ENCODE assay signal across 31 mouse cellular contexts in genomic region chr7:74427135-74427534, GRCm38 (mm10).
DNase-seq lines count a peak whose midpoint lies in the region; ATAC-seq and TF ChIP-seq lines count a peak whose summit lies in the region.
"Had no signal": no experiment of that assay in that cellular context is flagged by ENCODE, and none has a peak within 500 bp of the region (broad histone marks: within the 10 kb centered on the region; RNA-seq: fewer than 3 reads in every experiment).

No protein-coding gene starts in this region.

- H3K9ac ChIP-seq in heart, postnatal 0 days (replicated peaks; ENCODE audit: low read depth, low read length) = no peak overlapping the region
- H3K9ac ChIP-seq in MEL (ENCODE audit: control insufficient read depth, low read depth, low read length, poor library complexity, severe bottlenecking) = no peak overlapping the region
- H3K9ac ChIP-seq in hindbrain, embryonic 13.5 days = no peak overlapping the region
- H3K9ac ChIP-seq: embryonic facial prominence, embryonic 13.5 days; forebrain, postnatal 0 days; hindbrain, embryonic 15.5 days; intestine, embryonic 15.5 days; limb, embryonic 15.5 days; liver, embryonic 13.5 days; midbrain, embryonic 15.5 days; neural tube, embryonic 12.5 days had no signal

- H3K79me2 ChIP-seq in MEL (ENCODE audit: control insufficient read depth, insufficient read depth, low read length, poor library complexity) = no peaks in the 10 kb centered on the region

- no peak for DNase-seq in heart, postnatal 0 days (ENCODE audit: low spot score)
- DNase-seq in heart, postnatal 4 days = no peak
- peak; percentile 65 for DNase-seq in MEL (ENCODE audit: low read depth, low spot score)
- DNase-seq in naive thymus-derived CD4-positive, alpha-beta T cell, adult 2 months (ENCODE audit: low read depth) = peak; percentile 33
- DNase-seq in cerebellum, postnatal 25 days = no peak
- DNase-seq: adrenal gland, adult 2 months; cerebellum, adult 2 months; forebrain, postnatal 0 days; heart, postnatal 14 days; kidney, adult 8-10 months; layer of hippocampus, adult 9-11 months; liver, embryonic 13.5 days; lung, adult 2 months; lung, postnatal 10 days; right cerebral cortex, adult 18-20 months; spleen, adult 18-20 months; thymus, postnatal 14 days had no signal

- no peak for TF ChIP-seq EP300 in heart, postnatal 0 days (IDR thresholded peaks at IDR 0.05; ENCODE audit: low read depth)
- TF ChIP-seq EP300 in MEL (IDR thresholded peaks at IDR 0.05; ENCODE audit: low read depth in 1 of 2, low read length in 2 of 2) = peak; percentile 84 to 88

- no peaks in the 10 kb centered on the region for H3K9me3 ChIP-seq in heart, postnatal 0 days (replicated peaks; ENCODE audit: control insufficient read depth, low read length)
- H3K9me3 ChIP-seq in MEL (replicated peaks; ENCODE audit: insufficient read depth, low read length) = no peaks in the 10 kb centered on the region
- H3K9me3 ChIP-seq in hindbrain, embryonic 13.5 days = no peaks in the 10 kb centered on the region
- H3K9me3 ChIP-seq: embryonic facial prominence, embryonic 13.5 days; heart, embryonic 10.5 days; hindbrain, embryonic 15.5 days; intestine, embryonic 15.5 days; limb, embryonic 10.5 days; limb, embryonic 15.5 days; liver, embryonic 13.5 days; midbrain, embryonic 10.5 days; midbrain, embryonic 15.5 days; neural tube, embryonic 12.5 days had no signal

- peak; percentile 42 for ATAC-seq in heart, postnatal 0 days (ENCODE audit: insufficient read depth, low read depth)
- ATAC-seq in hematopoietic stem cell, adult 5-6 weeks (replicated peaks in 1 of 2; ENCODE audit: insufficient read depth in 1 of 2, low FRiP score in 2 of 2, low TSS enrichment in 1 of 2, low read depth in 1 of 2, poor library complexity in 2 of 2, severe bottlenecking in 2 of 2) = peak; percentile 15 to 44; a peak in 2 of 4 replicates
- no peak for ATAC-seq in hindbrain, embryonic 13.5 days (ENCODE audit: low FRiP score)
- ATAC-seq: forebrain, postnatal 0 days; intestine, embryonic 15.5 days; midbrain, embryonic 15.5 days had no signal

- no peaks in the 10 kb centered on the region for H3K36me3 ChIP-seq in heart, postnatal 0 days (replicated peaks; ENCODE audit: control insufficient read depth, insufficient read depth, low read length)
- peaks cover 0 to 27% of the 10 kb centered on the region in 2 experiments; a peak in 2 of 4 replicates for H3K36me3 ChIP-seq in MEL (ENCODE audit: control insufficient read depth in 1 of 2, insufficient read depth in 2 of 2, low read length in 2 of 2)
- no peaks in the 10 kb centered on the region for H3K36me3 ChIP-seq in hindbrain, embryonic 13.5 days
- H3K36me3 ChIP-seq: embryonic facial prominence, embryonic 13.5 days; G1E; heart, embryonic 10.5 days; hindbrain, embryonic 15.5 days; intestine, embryonic 15.5 days; limb, embryonic 10.5 days; limb, embryonic 15.5 days; liver, embryonic 13.5 days; midbrain, embryonic 10.5 days; midbrain, embryonic 15.5 days; neural tube, embryonic 12.5 days had no signal

- H3K27me3 ChIP-seq in heart, postnatal 0 days (ENCODE audit: control insufficient read depth, insufficient read depth, low read length) = no peaks in the 10 kb centered on the region
- H3K27me3 ChIP-seq in MEL (ENCODE audit: control insufficient read depth in 1 of 2, insufficient read depth in 2 of 2, low read length in 2 of 2) = no peaks in the 10 kb centered on the region
- no peaks in the 10 kb centered on the region for H3K27me3 ChIP-seq in hindbrain, embryonic 13.5 days
- H3K27me3 ChIP-seq: embryonic facial prominence, embryonic 13.5 days; hindbrain, embryonic 15.5 days; intestine, embryonic 15.5 days; limb, embryonic 15.5 days; liver, embryonic 13.5 days; midbrain, embryonic 15.5 days; neural tube, embryonic 12.5 days had no signal

- no peak overlapping the region for H3K4me3 ChIP-seq in heart, postnatal 0 days (ENCODE audit: low read depth, low read length)
- no peak overlapping the region for H3K4me3 ChIP-seq in MEL (ENCODE audit: control insufficient read depth in 1 of 2, insufficient read depth in 1 of 2, low read depth in 2 of 2, low read length in 2 of 2)
- no peak overlapping the region for H3K4me3 ChIP-seq in hindbrain, embryonic 13.5 days
- H3K4me3 ChIP-seq: embryonic facial prominence, embryonic 13.5 days; heart, embryonic 10.5 days; hindbrain, embryonic 15.5 days; intestine, embryonic 15.5 days; limb, embryonic 10.5 days; limb, embryonic 15.5 days; liver, embryonic 13.5 days; midbrain, embryonic 10.5 days; midbrain, embryonic 15.5 days; neural tube, embryonic 12.5 days had no signal

- no peak for TF ChIP-seq CTCF in heart, postnatal 0 days (IDR thresholded peaks at IDR 0.05; ENCODE audit: low read depth)
- no peak for TF ChIP-seq CTCF in MEL (IDR thresholded peaks at IDR 0.05 in 2 of 3, conservative IDR thresholded peaks at IDR 0.05 in 1 of 3; ENCODE audit: control insufficient read depth in 1 of 3, insufficient read depth in 1 of 3, low read depth in 2 of 3, low read length in 3 of 3, poor library complexity in 1 of 3, severe bottlenecking in 1 of 3)

- TF ChIP-seq RAD21 in MEL (IDR thresholded peaks at IDR 0.05; ENCODE audit: low read depth, low read length) = no peak

- WGBS in heart, postnatal 0 days = 0% methylated on average over 1 of the region's 1 CpGs
- WGBS in hindbrain, embryonic 13.5 days = 89% methylated on average over 1 of the region's 1 CpGs

- TF ChIP-seq POLR2A in MEL (IDR thresholded peaks at IDR 0.05; ENCODE audit: control insufficient read depth in 1 of 2, insufficient read depth in 1 of 2, low read depth in 1 of 2, low read length in 2 of 2, poor library complexity in 1 of 2) = no peak

- no peak overlapping the region for H3K4me2 ChIP-seq in heart, postnatal 0 days (ENCODE audit: low read depth, low read length)
- no peak overlapping the region for H3K4me2 ChIP-seq in hindbrain, embryonic 13.5 days
- H3K4me2 ChIP-seq: embryonic facial prominence, embryonic 13.5 days; hindbrain, embryonic 15.5 days; intestine, embryonic 15.5 days; limb, embryonic 15.5 days; liver, embryonic 13.5 days; midbrain, embryonic 15.5 days; neural tube, embryonic 12.5 days had no signal

- peaks cover 32% of the 10 kb centered on the region for H3K4me1 ChIP-seq in heart, postnatal 0 days (ENCODE audit: control insufficient read depth, insufficient read depth)
- peaks cover 20 to 28% of the 10 kb centered on the region in 2 experiments for H3K4me1 ChIP-seq in MEL (ENCODE audit: control insufficient read depth in 1 of 2, insufficient read depth in 2 of 2, low read length in 2 of 2)
- peaks cover 23% of the 10 kb centered on the region for H3K4me1 ChIP-seq in hindbrain, embryonic 13.5 days (replicated peaks)
- H3K4me1 ChIP-seq: intestine, embryonic 15.5 days; liver, embryonic 13.5 days had no signal

- no peak overlapping the region for H3K27ac ChIP-seq in heart, postnatal 0 days (ENCODE audit: low read depth)
- peak overlapping the region; percentile 71 for H3K27ac ChIP-seq in MEL (ENCODE audit: control insufficient read depth, low read depth, low read length)
- H3K27ac ChIP-seq in hindbrain, embryonic 13.5 days = no peak overlapping the region
- H3K27ac ChIP-seq: embryonic facial prominence, embryonic 13.5 days; hindbrain, embryonic 15.5 days; intestine, embryonic 15.5 days; kidney, postnatal 0 days; limb, embryonic 10.5 days; limb, embryonic 15.5 days; liver, embryonic 13.5 days; macrophage; midbrain, embryonic 10.5 days; midbrain, embryonic 15.5 days; neural tube, embryonic 12.5 days had no signal

TF ChIP-seq in MEL, 35 proteins besides CTCF, POLR2A, EP300 and RAD21:
- TF ChIP-seq MYC (IDR thresholded peaks at IDR 0.05; ENCODE audit: low read depth, low read length) (0 out of 2 replicates have a peak, but pooled peaks have one; percentile 22), TAL1 (IDR thresholded peaks at IDR 0.05; ENCODE audit: low read length) (0 out of 2 replicates have a peak, but pooled peaks have one; percentile 8), TCF12 (IDR thresholded peaks at IDR 0.05; ENCODE audit: low read depth, low read length) (peak; percentile 62; the same call in 1 of the 2 replicates), RCOR1 (IDR thresholded peaks at IDR 0.05; ENCODE audit: low read depth, low read length) (peak; percentile 59), MYB (IDR thresholded peaks at IDR 0.05; ENCODE audit: low read depth, low read length) (peak; percentile 65), BHLHE40 (IDR thresholded peaks at IDR 0.05; ENCODE audit: borderline replicate concordance, low read depth, low read length) (0 out of 2 replicates have a peak, but pooled peaks have one; percentile 22), GATA1 (IDR thresholded peaks at IDR 0.05; ENCODE audit: low read depth, low read length) (peak; percentile 85), ETS1 (IDR thresholded peaks at IDR 0.05; ENCODE audit: low read depth, low read length) (peak; percentile 47; the same call in 1 of the 2 replicates), JUND (IDR thresholded peaks at IDR 0.05; ENCODE audit: low read depth, low read length) (no peak), SIN3A (IDR thresholded peaks at IDR 0.05; ENCODE audit: low read length) (peak; percentile 37; the same call in 1 of the 2 replicates), MAX (IDR thresholded peaks at IDR 0.05; ENCODE audit: low read length) (no peak)
TF ChIP-seq in MEL: peak in this region for 9.

Comparison
In these comparisons a context has a peak if more than half of its experiments do, and no peak if none do; other contexts are left out.
1. DNase-seq: peak in MEL (single experiment) and naive thymus-derived CD4-positive, alpha-beta T cell, adult 2 months (single experiment); none in heart, postnatal 0 days (single experiment), heart, postnatal 4 days (single experiment) and cerebellum, postnatal 25 days (0 of 2).